Mouse (Mus musculus): ENCODE data around the gene Gm45717. TPM values are rescaled to one million over a fixed set of nuclear protein-coding genes. Genes with fewer than 3 reads are reported as not detected.
"Not testable (repeated sequence)": the region's sequence is repeated elsewhere in the genome, so short reads cannot be mapped to it uniquely, and the experiment has no call there.

Gm45717 gene
- total and polyA plus RNA-seq, 2 experiments from 2014 or later, result not detected

- ATAC-seq (ENCODE audit: low FRiP score), result no peak
- Histone ChIP-seq H3K36me3 (ENCODE audit: insufficient read depth, low read length) (no peaks in the 10 kb centered on the region), H3K27me3 (ENCODE audit: insufficient read depth, low read length) (no peaks in the 10 kb centered on the region), H3K4me2 (ENCODE audit: low read depth, low read length, poor library complexity, severe bottlenecking) (no peak overlapping the region), H3K27ac (ENCODE audit: low read depth, low read length) (no peak overlapping the region), H3K9ac (replicated peaks; ENCODE audit: low read length, poor library complexity, severe bottlenecking) (no peak overlapping the region), H3K4me1 (ENCODE audit: insufficient read depth, low read length) (no peaks in the 10 kb centered on the region), H3K9me3 (ENCODE audit: low read length) (no peaks in the 10 kb centered on the region), H3K4me3 (ENCODE audit: low read depth, low read length) (no peak overlapping the region)
- no peak for TF ChIP-seq CTCF (IDR thresholded peaks at IDR 0.05)
- DNase-seq (ENCODE audit: low spot score), result no peak
- WGBS, result 47% methylated on average over 7 of the region's 7 CpGs
Measured at GRCm38 (mm10) chr7:140970931-140971330, 15.2 kb upstream of the Gm45717 start.

DNA sequence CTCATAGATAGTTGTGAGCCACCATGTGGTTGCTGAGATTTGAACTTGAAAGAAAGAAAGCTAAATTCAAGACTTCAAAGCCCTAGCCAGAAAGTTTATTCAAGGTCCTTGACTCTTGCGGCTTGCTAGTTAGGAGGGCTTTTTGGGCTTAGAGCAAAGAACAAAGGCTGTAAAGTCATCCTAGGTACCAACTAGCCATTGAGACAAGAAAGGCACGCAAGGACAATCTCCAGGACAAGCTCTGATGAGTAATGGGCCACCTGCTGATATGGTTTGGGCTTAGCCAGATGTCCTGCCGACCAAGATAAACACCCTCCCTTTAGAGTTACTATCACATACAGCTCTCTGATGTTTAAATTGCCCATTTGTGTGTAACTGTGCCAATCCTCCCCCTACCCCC, 13.0 kb upstream of the Gm45717 start:
- H3K9me3 ChIP-seq (ENCODE audit: low read length); H3K4me3 ChIP-seq (ENCODE audit: low read depth, low read length); DNase-seq (ENCODE audit: low spot score); H3K9ac ChIP-seq (replicated peaks; ENCODE audit: low read length, poor library complexity, severe bottlenecking); H3K4me1 ChIP-seq (ENCODE audit: insufficient read depth, low read length); H3K27me3 ChIP-seq (ENCODE audit: insufficient read depth, low read length); ATAC-seq (ENCODE audit: low FRiP score); H3K4me2 ChIP-seq (ENCODE audit: low read depth, low read length, poor library complexity, severe bottlenecking); H3K36me3 ChIP-seq (ENCODE audit: insufficient read depth, low read length); H3K27ac ChIP-seq (ENCODE audit: low read depth, low read length): not testable (repeated sequence)
- 19% methylated on average over 3 of the region's 3 CpGs for WGBS

- Histone ChIP-seq H3K4me3 (ENCODE audit: low read depth, low read length) (no peak overlapping the region), H3K4me1 (ENCODE audit: insufficient read depth, low read length) (no peaks in the 10 kb centered on the region), H3K36me3 (ENCODE audit: insufficient read depth, low read length) (no peaks in the 10 kb centered on the region), H3K27me3 (ENCODE audit: insufficient read depth, low read length) (no peaks in the 10 kb centered on the region), H3K9me3 (ENCODE audit: low read length) (no peaks in the 10 kb centered on the region), H3K27ac (ENCODE audit: low read depth, low read length) (no peak overlapping the region), H3K9ac (replicated peaks; ENCODE audit: low read length, poor library complexity, severe bottlenecking) (no peak overlapping the region), H3K4me2 (ENCODE audit: low read depth, low read length, poor library complexity, severe bottlenecking) (no peak overlapping the region)
- DNase-seq (ENCODE audit: low spot score) (no peak), ATAC-seq (ENCODE audit: low FRiP score) (no peak)
- TF ChIP-seq CTCF (IDR thresholded peaks at IDR 0.05), result no peak
- WGBS, result 14% methylated on average over 14 of the region's 14 CpGs
Measured at GRCm38 (mm10) chr7:140967862-140968591, 12.3 kb upstream of the Gm45717 start.

DNA sequence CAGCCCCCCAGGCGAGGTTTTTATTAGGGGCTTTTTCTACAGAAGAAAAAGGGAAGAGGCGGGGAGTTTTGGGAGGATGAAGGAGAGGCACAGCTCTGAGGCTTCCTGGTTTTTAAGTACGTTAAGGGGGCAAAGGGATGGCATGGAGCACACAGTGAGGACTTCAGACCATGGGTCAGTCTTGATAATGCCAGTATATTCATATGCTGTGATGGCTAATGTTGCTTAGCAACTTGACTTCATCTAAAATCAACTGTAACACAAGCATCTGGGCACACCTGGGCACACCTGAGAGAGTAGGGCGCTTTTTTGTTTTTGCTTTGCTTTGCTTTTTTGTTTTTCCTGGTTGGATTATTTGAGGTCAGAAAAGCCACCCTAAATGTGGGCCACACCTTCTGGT, 11.2 kb upstream of the Gm45717 start, which contains the start of gene Ifitm1:
Ifitm1 (plus strand) TSS at position 301 of the 400 bp plus-strand sequence.
- DNase-seq (ENCODE audit: low spot score) (no peak), ATAC-seq (ENCODE audit: low FRiP score) (no peak)
- Histone ChIP-seq H3K36me3 (ENCODE audit: insufficient read depth, low read length) (no peaks in the 10 kb centered on the region), H3K9me3 (ENCODE audit: low read length) (no peaks in the 10 kb centered on the region), H3K27me3 (ENCODE audit: insufficient read depth, low read length) (no peaks in the 10 kb centered on the region), H3K4me1 (ENCODE audit: insufficient read depth, low read length) (no peaks in the 10 kb centered on the region), H3K4me2 (ENCODE audit: low read depth, low read length, poor library complexity, severe bottlenecking) (no peak within 1 kb of the TSS), H3K4me3 (ENCODE audit: low read depth, low read length) (no peak within 1 kb of the TSS), H3K9ac (replicated peaks; ENCODE audit: low read length, poor library complexity, severe bottlenecking) (no peak within 1 kb of the TSS), H3K27ac (ENCODE audit: low read depth, low read length) (no peak within 1 kb of the TSS)
- no peak for TF ChIP-seq CTCF (IDR thresholded peaks at IDR 0.05)
- 87% methylated on average over 4 of the region's 4 CpGs for WGBS

GRCm38 (mm10) chr7:140962733-140963132, 7.0 kb upstream of the Gm45717 start:
- Histone ChIP-seq H3K9me3 (ENCODE audit: low read length) (no peaks in the 10 kb centered on the region), H3K9ac (replicated peaks; ENCODE audit: low read length, poor library complexity, severe bottlenecking) (no peak overlapping the region), H3K4me3 (ENCODE audit: low read depth, low read length) (no peak overlapping the region), H3K27me3 (ENCODE audit: insufficient read depth, low read length) (no peaks in the 10 kb centered on the region), H3K4me1 (ENCODE audit: insufficient read depth, low read length) (no peaks in the 10 kb centered on the region), H3K36me3 (ENCODE audit: insufficient read depth, low read length) (no peaks in the 10 kb centered on the region), H3K27ac (ENCODE audit: low read depth, low read length) (no peak overlapping the region), H3K4me2 (ENCODE audit: low read depth, low read length, poor library complexity, severe bottlenecking) (no peak overlapping the region)
- DNase-seq (ENCODE audit: low spot score) (no peak), ATAC-seq (ENCODE audit: low FRiP score) (no peak)
- no peak for TF ChIP-seq CTCF (IDR thresholded peaks at IDR 0.05)
- 82% methylated on average over 2 of the region's 2 CpGs for WGBS

GRCm38 (mm10) chr7:140961416-140961815, 5.7 kb upstream of the Gm45717 start:
- no peak for TF ChIP-seq CTCF (IDR thresholded peaks at IDR 0.05)
- ATAC-seq (ENCODE audit: low FRiP score) (no peak), DNase-seq (ENCODE audit: low spot score) (no peak)
- no peaks in the 10 kb centered on the region for H3K4me1 ChIP-seq (ENCODE audit: insufficient read depth, low read length)
- no peak overlapping the region for H3K27ac ChIP-seq (ENCODE audit: low read depth, low read length)
- no peaks in the 10 kb centered on the region for H3K27me3 ChIP-seq (ENCODE audit: insufficient read depth, low read length)
- no peak overlapping the region for H3K9ac ChIP-seq (replicated peaks; ENCODE audit: low read length, poor library complexity, severe bottlenecking)
- no peaks in the 10 kb centered on the region for H3K36me3 ChIP-seq (ENCODE audit: insufficient read depth, low read length)
- H3K4me3 ChIP-seq (ENCODE audit: low read depth, low read length), result no peak overlapping the region
- no peak overlapping the region for H3K4me2 ChIP-seq (ENCODE audit: low read depth, low read length, poor library complexity, severe bottlenecking)
- WGBS, result 54% methylated on average over 2 of the region's 2 CpGs
- H3K9me3 ChIP-seq (ENCODE audit: low read length), result no peaks in the 10 kb centered on the region

Data from midbrain, postnatal 0 days (tissue).